Mouse (Mus musculus): ENCODE data around the gene Btn1a1.

DNA sequence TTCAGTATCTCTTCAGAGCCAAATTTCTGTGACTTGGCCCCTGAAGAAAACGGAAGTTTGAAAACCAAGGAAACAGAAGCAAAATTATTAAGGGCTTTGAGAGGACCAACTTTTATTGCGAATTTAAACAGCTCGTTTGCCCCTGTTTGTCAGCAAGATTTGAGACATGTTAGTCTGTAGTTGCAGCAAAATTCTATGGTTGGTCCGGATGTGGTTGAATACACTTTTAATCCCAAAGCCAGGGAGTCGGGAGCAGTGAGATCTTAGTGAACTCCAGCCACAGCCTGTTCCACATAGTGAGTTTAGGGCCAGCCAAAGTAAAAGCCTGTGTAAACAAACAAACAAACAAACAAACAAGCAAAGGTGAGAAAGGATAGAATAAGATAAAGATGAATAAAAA is 32.5 kb downstream of the Btn1a1 start:
- TF ChIP-seq CTCF (IDR thresholded peaks at IDR 0.05): no peak
- no peak for TF ChIP-seq EP300 (IDR thresholded peaks at IDR 0.05)

All from lung, postnatal 0 days (tissue).